Mouse (Mus musculus): Measurements from ENCODE around the gene Prg3. TPM values are rescaled to one million over a fixed set of nuclear protein-coding genes. Genes with fewer than 3 reads are reported as not detected.

Gene Prg3
- total and polyA plus RNA-seq, 3 experiments: not detected

- TF ChIP-seq GABPA (IDR thresholded peaks at IDR 0.05; ENCODE audit: insufficient replicate concordance, low read depth, low read length) (peak; percentile 77; the same call in 1 of the 2 replicates), MXI1 (IDR thresholded peaks at IDR 0.05; ENCODE audit: low read depth, low read length) (peak; percentile 80), BHLHE40 (IDR thresholded peaks at IDR 0.05; ENCODE audit: low read depth, low read length) (peak; percentile 40; the same call in 1 of the 2 replicates), NRF1 (IDR thresholded peaks at IDR 0.05; ENCODE audit: low read depth, low read length) (peak; percentile 75), EP300 (IDR thresholded peaks at IDR 0.05; ENCODE audit: low read length) (no peak), HCFC1 (IDR thresholded peaks at IDR 0.05; ENCODE audit: low read depth, low read length) (peak; percentile 89), MAFK (IDR thresholded peaks at IDR 0.05; ENCODE audit: insufficient replicate concordance, low read length) (no peak), SMC3 (IDR thresholded peaks at IDR 0.05; ENCODE audit: low read depth, low read length) (no peak), RAD21 (IDR thresholded peaks at IDR 0.05; ENCODE audit: low read depth, low read length) (no peak), CHD2 (IDR thresholded peaks at IDR 0.05; ENCODE audit: low read length) (peak; percentile 71; the same call in 1 of the 2 replicates)
Observed at GRCm38 (mm10) chr2:85037047-85038026, 49.3 kb downstream of the Prg3 start, which contains the start of the genes Ssrp1 and P2rx3 (continued).

GRCm38 (mm10) chr2:85038336-85038735 is 50.3 kb downstream of the Prg3 start:
- TF ChIP-seq SMC3 (IDR thresholded peaks at IDR 0.05; ENCODE audit: low read depth, low read length): no peak
- TF ChIP-seq MAX (IDR thresholded peaks at IDR 0.05; ENCODE audit: low read length): no peak
- TF ChIP-seq MYC (IDR thresholded peaks at IDR 0.05; ENCODE audit: low read depth, low read length): no peak
- TF ChIP-seq CHD2 (IDR thresholded peaks at IDR 0.05; ENCODE audit: low read length): no peak
- no peak for TF ChIP-seq TBP (conservative IDR thresholded peaks at IDR 0.05; ENCODE audit: low read depth, low read length)
- no peak for TF ChIP-seq USF1 (IDR thresholded peaks at IDR 0.05; ENCODE audit: low read depth, low read length)
- no peak for TF ChIP-seq ELF1 (IDR thresholded peaks at IDR 0.05; ENCODE audit: low read depth, low read length)
- no peak for TF ChIP-seq IRF4 (IDR thresholded peaks at IDR 0.05; ENCODE audit: low read depth, low read length)
- no peak for TF ChIP-seq GABPA (IDR thresholded peaks at IDR 0.05; ENCODE audit: insufficient replicate concordance, low read depth, low read length)
- TF ChIP-seq POLR2AphosphoS2 (IDR thresholded peaks at IDR 0.05; ENCODE audit: low read depth, low read length): no peak
- TF ChIP-seq MAFK (IDR thresholded peaks at IDR 0.05; ENCODE audit: insufficient replicate concordance, low read length): no peak
- Histone ChIP-seq H3K27ac (ENCODE audit: insufficient read depth, low read depth) (no peak overlapping the region), H3K9me3 (replicated peaks; ENCODE audit: low read length) (no peaks in the 10 kb centered on the region), H3K9ac (ENCODE audit: insufficient read depth, low read depth) (peak overlapping the region; percentile 81), H3K4me1 (ENCODE audit: control insufficient read depth in 1 of 2, insufficient read depth in 2 of 2) (peaks cover 9 to 64% of the 10 kb centered on the region in 2 experiments), H3K79me2 (replicated peaks; ENCODE audit: control insufficient read depth, extremely low read depth, insufficient read depth, poor library complexity, severe bottlenecking) (peaks cover 32% of the 10 kb centered on the region), H3K27me3 (replicated peaks) (no peaks in the 10 kb centered on the region), H3K36me3 (replicated peaks in 1 of 2; ENCODE audit: control insufficient read depth in 1 of 2, insufficient read depth in 1 of 2, low read length in 1 of 2) (peaks cover 38 to 47% of the 10 kb centered on the region in 2 experiments), H3K4me3 (replicated peaks in 1 of 3; ENCODE audit: low read depth in 2 of 3, low read length in 2 of 3, poor library complexity in 1 of 3) (peak overlapping the region; percentile 71 to 93 (median 77)), H3K4me2 (ENCODE audit: insufficient read depth, low read depth, poor library complexity, severe bottlenecking) (peak overlapping the region; percentile 85)
- no peak for DNase-seq (ENCODE audit: extremely low read depth)
- in situ Hi-C loops (cut with MboI; ENCODE audit: low pct_ligation_motif_present, low pct_unique_long_range_greater_than_20kb, low sequenced_read_pairs) (no loop called here), dilution Hi-C loops (cut with MboI; ENCODE audit: extremely low pct_ligation_motif_present, extremely low pct_unique_long_range_greater_than_20kb, low sequenced_read_pairs) (no loop called here)

Other genes with a start within 250 kb of the Prg3 start
- not detected in 2 replicates for gene Gm19426, start 244.6 kb upstream of the Prg3 start, total RNA-seq (2012; rRNA removed)
- not detected in 2 replicates for gene Gm19426, start 244.6 kb upstream of the Prg3 start, total RNA-seq (2014; rRNA removed)
- not detected in 2 replicates for gene Gm19426, start 244.6 kb upstream of the Prg3 start, polyA plus RNA-seq (2012; ENCODE audit: insufficient read length, low read depth)
- gene Serping1, start 212.8 kb upstream of the Prg3 start, total RNA-seq (2012; rRNA removed): not detected in 2 replicates
- gene Serping1, start 212.8 kb upstream of the Prg3 start, total RNA-seq (2014; rRNA removed): not detected in 2 replicates
- not detected in 2 replicates for gene Serping1, start 212.8 kb upstream of the Prg3 start, polyA plus RNA-seq (2012; ENCODE audit: insufficient read length, low read depth)
- gene Ube2l6, start 189.4 kb upstream of the Prg3 start, total RNA-seq (2012; rRNA removed): 1.7 and 2.0 TPM in 2 replicates
- gene Ube2l6, start 189.4 kb upstream of the Prg3 start, total RNA-seq (2014; rRNA removed): 7.3 and 8.5 TPM in 2 replicates
- gene Ube2l6, start 189.4 kb upstream of the Prg3 start, polyA plus RNA-seq (2012; ENCODE audit: insufficient read length, low read depth): 4.1 and 5.0 TPM in 2 replicates
- 0.71 and 1.5 TPM in 2 replicates for gene Smtnl1, start 165.6 kb upstream of the Prg3 start, total RNA-seq (2012; rRNA removed)
- 0.26 TPM in 1 of 2 replicates, not detected in the other for gene Smtnl1, start 165.6 kb upstream of the Prg3 start, total RNA-seq (2014; rRNA removed)
- gene Smtnl1, start 165.6 kb upstream of the Prg3 start, polyA plus RNA-seq (2012; ENCODE audit: insufficient read length, low read depth): 0.13 and 0.14 TPM in 2 replicates
- gene Timm10, start 161.2 kb upstream of the Prg3 start, total RNA-seq (2012; rRNA removed): 81.2 and 99.6 TPM in 2 replicates
- 107 and 115 TPM in 2 replicates for gene Timm10, start 161.2 kb upstream of the Prg3 start, total RNA-seq (2014; rRNA removed)
- 77.7 and 86.0 TPM in 2 replicates for gene Timm10, start 161.2 kb upstream of the Prg3 start, polyA plus RNA-seq (2012; ENCODE audit: insufficient read length, low read depth)
- gene Slc43a1, start 149.4 kb upstream of the Prg3 start, total RNA-seq (2012; rRNA removed): 4.9 and 5.0 TPM in 2 replicates
- gene Slc43a1, start 149.4 kb upstream of the Prg3 start, total RNA-seq (2014; rRNA removed): 0.19 TPM in 1 of 2 replicates, not detected in the other
- gene Slc43a1, start 149.4 kb upstream of the Prg3 start, polyA plus RNA-seq (2012; ENCODE audit: insufficient read length, low read depth): 0.30 and 0.71 TPM in 2 replicates
- not detected in 2 replicates for gene Rtn4rl2, start 101.5 kb upstream of the Prg3 start, total RNA-seq (2012; rRNA removed)
- gene Rtn4rl2, start 101.5 kb upstream of the Prg3 start, total RNA-seq (2014; rRNA removed): not detected in 2 replicates
- gene Rtn4rl2, start 101.5 kb upstream of the Prg3 start, polyA plus RNA-seq (2012; ENCODE audit: insufficient read length, low read depth): not detected in 2 replicates
- gene Slc43a3, start 51.6 kb upstream of the Prg3 start, total RNA-seq (2012; rRNA removed): 121 and 136 TPM in 2 replicates
- 163 and 176 TPM in 2 replicates for gene Slc43a3, start 51.6 kb upstream of the Prg3 start, total RNA-seq (2014; rRNA removed)
- 140 and 174 TPM in 2 replicates for gene Slc43a3, start 51.6 kb upstream of the Prg3 start, polyA plus RNA-seq (2012; ENCODE audit: insufficient read length, low read depth)
- gene Prg2, start 7.8 kb upstream of the Prg3 start, total RNA-seq (2012; rRNA removed): 0.81 and 1.5 TPM in 2 replicates
- 0.60 and 1.1 TPM in 2 replicates for gene Prg2, start 7.8 kb upstream of the Prg3 start, total RNA-seq (2014; rRNA removed)
- gene Prg2, start 7.8 kb upstream of the Prg3 start, polyA plus RNA-seq (2012; ENCODE audit: insufficient read length, low read depth): 0.49 and 0.93 TPM in 2 replicates
- 241 and 287 TPM in 2 replicates for gene Ssrp1, start 49.0 kb downstream of the Prg3 start, total RNA-seq (2012; rRNA removed)
- 287 and 297 TPM in 2 replicates for gene Ssrp1, start 49.0 kb downstream of the Prg3 start, total RNA-seq (2014; rRNA removed)
- gene Ssrp1, start 49.0 kb downstream of the Prg3 start, polyA plus RNA-seq (2012; ENCODE audit: insufficient read length, low read depth): 437 and 585 TPM in 2 replicates
- 2.4 and 7.1 TPM in 2 replicates for gene P2rx3, start 49.2 kb downstream of the Prg3 start, total RNA-seq (2012; rRNA removed)
- gene P2rx3, start 49.2 kb downstream of the Prg3 start, total RNA-seq (2014; rRNA removed): 1.7 and 2.2 TPM in 2 replicates
- gene P2rx3, start 49.2 kb downstream of the Prg3 start, polyA plus RNA-seq (2012; ENCODE audit: insufficient read length, low read depth): 3.7 and 4.7 TPM in 2 replicates
- gene Tnks1bp1, start 59.8 kb downstream of the Prg3 start, total RNA-seq (2012; rRNA removed): 3.8 and 7.5 TPM in 2 replicates
- gene Tnks1bp1, start 59.8 kb downstream of the Prg3 start, total RNA-seq (2014; rRNA removed): 1.5 TPM in 2 replicates
- gene Tnks1bp1, start 59.8 kb downstream of the Prg3 start, polyA plus RNA-seq (2012; ENCODE audit: insufficient read length, low read depth): 3.9 and 4.0 TPM in 2 replicates
- not detected in 2 replicates for gene Aplnr, start 148.0 kb downstream of the Prg3 start, total RNA-seq (2012; rRNA removed)
- gene Aplnr, start 148.0 kb downstream of the Prg3 start, total RNA-seq (2014; rRNA removed): not detected in 2 replicates
- gene Aplnr, start 148.0 kb downstream of the Prg3 start, polyA plus RNA-seq (2012; ENCODE audit: insufficient read length, low read depth): not detected in 2 replicates
- 0.04 TPM in 1 of 2 replicates, not detected in the other for gene Lrrc55, start 209.0 kb downstream of the Prg3 start, total RNA-seq (2012; rRNA removed)
- gene Lrrc55, start 209.0 kb downstream of the Prg3 start, total RNA-seq (2014; rRNA removed): not detected in 2 replicates
- gene Lrrc55, start 209.0 kb downstream of the Prg3 start, polyA plus RNA-seq (2012; ENCODE audit: insufficient read length, low read depth): 0.08 TPM in 1 of 2 replicates, not detected in the other

All from CH12.LX (cell line).